Mouse (Mus musculus) hindbrain, embryonic 14.5 days (tissue): Measurements from ENCODE around the gene Nebl. TPM values are rescaled to one million over a fixed set of nuclear protein-coding genes. Genes with fewer than 3 reads are reported as not detected.

Experiments
- ATAC-seq: fragments of 200-750 bp; cut with Nextera tagmentation; 2 replicates; pipeline ENCODE4 v1.8.0; 2017; ENCODE audit warnings: moderate number of reproducible peaks, mild to moderate bottlenecking, moderate TSS enrichment, moderate library complexity; ENCODE audit not compliant: low FRiP score
- DNase-seq: peaks from one replicate; pipeline ENCODE4 v3.0.0-alpha.2; 2015; ENCODE audit warnings: low spot score
- H3K27ac ChIP-seq: fragments of 300-500 bp; sonication (generic); 2 replicates; pipeline ENCODE4 v1.5.1; 2014; ENCODE audit warnings: mild to moderate bottlenecking, moderate library complexity
- H3K27me3 ChIP-seq: fragments of 300-500 bp; sonication (generic); 2 replicates; pipeline ENCODE4 v1.6.1; 2014; ENCODE audit warnings: mild to moderate bottlenecking, low read length, mixed read lengths; ENCODE audit not compliant: control insufficient read depth, insufficient read depth
- H3K36me3 ChIP-seq: fragments of 300-500 bp; sonication (generic); replicated peaks from 2 replicates; pipeline ENCODE4 v1.6.1; 2014; ENCODE audit not compliant: control insufficient read depth, insufficient read depth
- H3K4me1 ChIP-seq: fragments of 300-500 bp; sonication (generic); replicated peaks from 2 replicates; pipeline ENCODE4 v1.6.1; 2014; ENCODE audit warnings: antibody characterized with exemption, low read length, mixed read lengths; ENCODE audit not compliant: control insufficient read depth, insufficient read depth
- H3K4me2 ChIP-seq: fragments of 300-500 bp; sonication (generic); replicated peaks from 2 replicates; pipeline ENCODE4 v1.6.1; 2014; ENCODE audit warnings: mild to moderate bottlenecking, moderate library complexity
- H3K4me3 ChIP-seq: fragments of 300-500 bp; sonication (generic); replicated peaks from 2 replicates; pipeline ENCODE4 v1.5.1; 2014; ENCODE audit warnings: mild to moderate bottlenecking, low read length
- H3K9ac ChIP-seq: fragments of 300-500 bp; sonication (generic); 2 replicates; pipeline ENCODE4 v1.6.1; 2014
- H3K9me3 ChIP-seq: fragments of 300-500 bp; sonication (generic); 2 replicates; pipeline ENCODE4 v1.6.1; 2016; ENCODE audit warnings: low read length; ENCODE audit not compliant: control insufficient read depth
- WGBS: fragments of 180-500 bp; shearing (Covaris S2); extraction: QIAGEN DNeasy Blood & Tissue Kit; methylation state at CpG from one replicate; pipeline ENCODE4 v1.1.7; 2014; 5-methylcytosine and 5-hydroxymethylcytosine counted together
- polyA plus RNA-seq: library from polyadenylated mRNA; unstranded; fragments of >200 nt; fragmentation: Nextera tagmentation; extraction: Ambion mirVana; gene quantifications from 2 replicates; pipeline ENCODE4 v1.2.1, GENCODE M21; 2014

Gene Nebl
- polyA plus RNA-seq, 1 experiment from 2014 or later: 11.1 TPM

DNA sequence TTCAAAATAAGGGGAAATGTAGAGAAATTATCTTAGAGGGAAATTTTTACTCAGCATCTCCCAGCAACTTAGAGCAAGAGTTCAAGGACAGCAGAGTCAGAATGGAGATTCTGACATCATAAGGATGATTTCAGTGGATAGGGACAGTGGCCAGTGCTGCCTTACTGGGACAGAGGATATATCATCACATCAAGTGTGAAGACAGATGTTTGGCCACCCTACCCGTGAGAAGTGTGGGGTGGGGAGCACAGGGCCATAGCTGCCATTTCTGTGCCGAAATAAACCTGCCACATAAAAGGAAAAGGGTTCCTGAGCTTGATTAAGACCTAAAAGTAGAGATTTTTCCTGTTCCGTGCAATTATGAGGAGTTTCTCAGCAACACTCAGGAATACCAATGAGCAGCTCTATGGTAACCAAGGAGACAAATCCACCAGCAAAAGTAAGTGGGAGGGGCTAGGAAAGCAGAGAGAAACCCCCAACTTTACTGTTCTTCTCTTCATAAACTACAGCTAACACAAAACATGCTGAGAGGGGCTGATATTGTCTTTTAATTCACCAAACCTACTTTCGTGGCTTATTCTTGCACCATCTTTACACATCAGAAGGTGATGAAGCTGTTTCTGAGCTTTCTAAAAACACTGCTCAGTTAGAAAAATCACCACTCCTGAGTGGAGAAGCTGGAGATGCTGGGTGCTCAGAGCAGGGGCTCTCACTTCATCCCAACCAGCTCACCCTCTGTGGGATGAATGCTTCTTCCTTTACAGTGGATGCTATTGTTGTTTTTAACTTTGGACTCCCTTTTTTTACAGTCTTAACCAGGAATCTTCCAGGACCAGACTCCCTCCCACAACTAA lies 172.1 kb downstream of the Nebl start:
- Histone ChIP-seq H3K4me2 (no peak overlapping the region), H3K9me3 (no peaks in the 10 kb centered on the region), H3K27ac (no peak overlapping the region), H3K4me1 (peaks cover 9% of the 10 kb centered on the region; the same call in 1 of the 2 replicates), H3K27me3 (no peaks in the 10 kb centered on the region), H3K36me3 (no peaks in the 10 kb centered on the region), H3K4me3 (no peak overlapping the region), H3K9ac (no peak overlapping the region)
- ATAC-seq (no peak), DNase-seq (no peak)
- WGBS: 30% methylated on average over 4 of the region's 4 CpGs

DNA sequence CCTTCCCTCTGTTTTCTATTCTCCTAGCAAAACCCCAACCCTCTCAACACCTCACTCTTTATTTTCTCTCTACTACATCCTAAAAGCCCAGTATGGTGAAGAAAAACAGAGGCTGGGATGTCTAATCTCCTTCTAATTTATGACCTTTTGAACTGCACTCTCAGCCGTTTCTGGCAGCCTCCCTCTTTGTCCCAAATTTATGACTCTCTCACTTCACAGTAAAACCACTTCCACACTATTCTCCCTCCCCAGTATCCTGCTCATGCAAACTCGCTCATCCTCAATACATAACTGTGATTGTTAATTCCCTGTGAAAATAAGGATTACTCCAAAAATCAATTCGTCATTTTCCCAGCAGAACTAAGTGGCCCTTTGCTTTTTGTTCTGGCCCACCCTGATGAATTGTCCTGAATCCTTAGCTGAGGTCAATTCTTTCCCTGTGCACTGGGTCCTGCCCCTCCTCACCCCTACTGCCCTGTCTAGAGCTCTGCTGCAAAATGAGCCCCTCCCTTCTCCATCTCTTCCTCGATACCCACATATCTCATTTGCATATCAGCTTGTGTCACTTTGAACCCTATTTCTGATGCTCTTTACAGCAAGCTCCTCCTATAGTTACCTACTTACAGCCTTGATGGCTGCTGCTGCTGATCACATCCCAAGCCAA lies 181.2 kb downstream of the Nebl start:
- ATAC-seq (no peak), DNase-seq (no peak)
- Histone ChIP-seq H3K9me3 (no peaks in the 10 kb centered on the region), H3K27me3 (no peaks in the 10 kb centered on the region), H3K36me3 (no peaks in the 10 kb centered on the region), H3K4me2 (no peak overlapping the region), H3K4me3 (no peak overlapping the region), H3K27ac (no peak overlapping the region), H3K4me1 (no peaks in the 10 kb centered on the region), H3K9ac (no peak overlapping the region)
- 26% methylated on average over 4 of the region's 4 CpGs for WGBS

DNA sequence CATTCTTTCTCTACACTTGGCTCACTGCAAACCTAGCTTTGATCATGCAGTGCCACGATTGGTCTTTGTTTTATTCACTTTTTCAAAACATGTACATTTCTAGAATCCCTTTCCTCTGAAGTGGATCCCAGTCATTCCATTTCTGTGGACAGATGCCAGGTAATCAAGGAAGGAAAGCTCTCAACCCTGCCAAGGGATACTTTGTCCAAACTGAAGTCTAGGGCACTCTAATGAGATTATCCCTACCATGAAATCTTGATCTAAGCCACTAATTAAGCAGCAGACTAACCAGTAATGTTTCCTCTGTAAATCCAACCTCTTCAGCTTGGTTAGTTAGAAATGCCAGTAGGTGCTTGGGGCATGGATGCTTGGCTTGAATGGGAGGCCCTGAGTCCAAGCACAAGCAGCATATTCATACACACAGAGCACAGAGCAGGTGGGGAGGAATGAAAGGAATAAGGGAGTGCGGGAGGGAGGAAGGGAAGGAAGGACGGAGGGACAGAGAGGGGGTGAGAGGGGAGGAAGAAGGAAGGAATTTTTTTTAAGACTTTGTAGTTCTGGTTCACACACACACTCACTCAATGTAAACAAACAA lies 184.8 kb downstream of the Nebl start:
- Histone ChIP-seq H3K9me3 (no peaks in the 10 kb centered on the region), H3K4me1 (no peaks in the 10 kb centered on the region), H3K4me2 (no peak overlapping the region), H3K36me3 (no peaks in the 10 kb centered on the region), H3K4me3 (no peak overlapping the region), H3K27ac (no peak overlapping the region), H3K27me3 (no peaks in the 10 kb centered on the region), H3K9ac (no peak overlapping the region)
- 84% methylated on average over 3 of the region's 3 CpGs for WGBS
- DNase-seq (no peak), ATAC-seq (no peak)

DNA sequence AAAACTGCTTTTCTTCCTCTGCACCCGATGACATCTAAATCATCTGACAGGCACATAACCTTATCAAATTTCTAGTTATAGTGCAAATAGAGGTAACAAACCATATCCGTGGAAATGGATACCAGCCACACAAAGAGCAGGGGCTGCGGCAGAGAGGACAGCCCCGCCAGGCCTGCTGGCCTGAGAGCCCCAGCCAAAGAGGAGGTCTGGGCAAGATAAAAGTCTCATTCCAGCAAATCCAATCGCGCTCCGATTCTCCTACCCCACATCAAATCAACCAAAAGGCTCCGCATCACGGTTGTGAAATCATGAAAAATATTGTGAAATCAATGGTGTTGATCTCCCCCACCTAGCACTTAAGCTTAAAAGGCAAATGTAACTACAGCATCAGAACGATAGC lies 191.5 kb downstream of the Nebl start:
- DNase-seq (no peak), ATAC-seq (no peak)
- WGBS: 70% methylated on average over 10 of the region's 10 CpGs
- Histone ChIP-seq H3K27ac (no peak overlapping the region; the same call in 1 of the 2 replicates), H3K4me3 (no peak overlapping the region), H3K27me3 (no peaks in the 10 kb centered on the region), H3K4me2 (no peak overlapping the region), H3K4me1 (no peaks in the 10 kb centered on the region), H3K9me3 (no peaks in the 10 kb centered on the region), H3K9ac (no peak overlapping the region), H3K36me3 (no peaks in the 10 kb centered on the region)

DNA sequence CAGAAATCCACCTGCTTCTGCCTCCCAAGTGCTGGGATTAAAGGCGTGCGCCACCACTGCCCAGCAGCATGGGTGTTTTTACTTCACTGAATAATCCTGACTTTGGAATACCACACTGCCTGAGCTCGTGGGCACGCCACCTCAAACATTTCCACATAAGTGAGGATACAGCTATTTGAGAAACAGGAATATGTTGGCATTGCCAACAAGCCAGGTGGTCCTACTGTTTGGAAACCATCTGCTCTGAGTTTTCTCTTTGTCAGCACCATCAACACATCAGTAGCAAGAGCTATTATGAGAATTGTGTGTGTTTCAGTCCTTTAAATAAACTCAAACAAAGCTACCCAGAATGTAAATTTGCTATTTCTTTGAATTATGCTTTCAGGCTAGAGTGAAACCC lies 192.8 kb downstream of the Nebl start:
- H3K4me2 ChIP-seq: no peak overlapping the region
- DNase-seq: no peak

DNA sequence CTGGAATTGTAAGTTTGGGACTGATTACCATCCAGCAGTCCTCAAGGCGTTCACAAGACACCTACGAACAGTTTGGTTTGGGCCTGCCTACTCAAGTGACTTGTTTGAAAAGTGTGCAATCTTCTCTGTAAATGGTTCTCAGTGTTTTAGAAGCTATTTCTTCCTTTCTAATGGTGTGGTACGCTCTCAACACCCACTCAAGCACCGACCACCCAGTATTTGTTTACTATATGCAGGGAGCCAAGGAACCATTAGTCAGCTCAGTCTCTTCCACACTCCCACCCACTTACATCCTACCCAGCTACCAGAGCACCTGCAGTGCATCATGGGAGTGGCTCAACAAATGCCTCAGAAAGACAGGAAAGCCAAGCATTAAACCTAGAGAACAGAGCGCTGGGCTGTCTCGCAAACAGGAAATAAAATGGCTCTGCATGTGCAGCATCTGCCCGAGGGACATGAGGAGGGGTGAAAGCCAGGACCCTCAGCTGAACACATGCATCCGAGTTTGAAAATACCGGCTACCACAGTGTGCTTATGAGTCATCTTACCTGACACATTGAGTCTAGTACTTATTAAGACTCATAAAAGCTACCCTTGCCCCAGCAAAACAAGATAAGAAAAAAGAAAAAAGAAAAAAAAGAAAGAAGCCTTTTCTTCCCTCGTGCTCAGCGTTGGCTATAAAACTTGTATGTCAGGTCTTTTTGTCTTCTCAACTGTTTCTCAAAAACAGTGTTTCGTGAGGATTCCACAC lies 199.7 kb downstream of the Nebl start:
- Histone ChIP-seq H3K9me3 (no peaks in the 10 kb centered on the region), H3K4me1 (no peaks in the 10 kb centered on the region), H3K27ac (no peak overlapping the region), H3K36me3 (no peaks in the 10 kb centered on the region), H3K4me2 (no peak overlapping the region), H3K4me3 (no peak overlapping the region), H3K9ac (no peak overlapping the region), H3K27me3 (no peaks in the 10 kb centered on the region)
- DNase-seq (no peak), ATAC-seq (no peak)
- WGBS: 86% methylated on average over 12 of the region's 12 CpGs

More for the DNA sequence above, 192.8 kb downstream of the Nebl start:
- no peak overlapping the region for H3K4me3 ChIP-seq
- no peaks in the 10 kb centered on the region for H3K4me1 ChIP-seq
- H3K27ac ChIP-seq: no peak overlapping the region
- WGBS: 90% methylated on average over 4 of the region's 4 CpGs
- no peaks in the 10 kb centered on the region for H3K9me3 ChIP-seq
- no peaks in the 10 kb centered on the region for H3K27me3 ChIP-seq
- no peaks in the 10 kb centered on the region for H3K36me3 ChIP-seq
- H3K9ac ChIP-seq: no peak overlapping the region
- ATAC-seq: no peak

DNA sequence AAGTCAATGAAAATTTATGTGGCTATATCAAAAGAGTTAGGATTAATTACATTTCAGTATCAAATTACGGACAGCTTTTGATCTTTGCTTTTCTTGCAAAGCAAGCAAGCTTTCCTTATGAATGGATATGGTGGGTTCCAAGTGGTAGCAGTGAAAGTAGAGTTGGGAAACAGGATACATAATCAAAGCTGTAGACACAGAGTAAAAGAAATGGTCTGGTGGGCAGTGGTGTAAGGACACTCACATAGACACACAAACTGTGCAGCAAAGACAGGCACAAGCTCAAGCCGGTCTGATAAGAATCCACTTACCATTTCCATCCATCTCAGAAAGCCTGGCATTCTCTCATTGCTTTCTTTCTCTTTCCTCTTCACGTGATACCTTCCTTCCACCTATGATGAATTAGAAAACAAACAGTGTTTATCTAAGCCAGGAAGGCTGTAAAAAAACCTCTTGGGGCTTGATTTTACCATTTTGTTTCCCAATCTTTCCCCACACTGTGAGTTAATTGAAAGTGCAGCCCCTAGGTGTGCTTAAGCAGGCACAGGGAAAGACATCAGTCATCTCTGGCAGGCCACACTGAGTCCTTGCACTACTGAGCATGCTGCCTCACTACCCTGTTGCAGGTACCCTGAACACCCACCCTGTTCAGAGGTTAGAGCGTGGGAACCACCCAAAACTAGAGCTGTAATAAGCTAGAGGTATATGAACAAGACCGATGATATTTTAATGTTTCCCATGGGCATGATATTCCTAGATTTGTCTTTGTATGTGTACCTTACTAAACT lies 205.3 kb downstream of the Nebl start:
- DNase-seq (no peak), ATAC-seq (peak; percentile 68; the same call in 1 of the 2 replicates)
- Histone ChIP-seq H3K27me3 (no peaks in the 10 kb centered on the region), H3K4me2 (no peak overlapping the region), H3K9ac (no peak overlapping the region), H3K36me3 (no peaks in the 10 kb centered on the region), H3K9me3 (no peaks in the 10 kb centered on the region), H3K4me1 (peaks cover 25% of the 10 kb centered on the region), H3K4me3 (no peak overlapping the region), H3K27ac (no peak overlapping the region; the same call in 1 of the 2 replicates)
- 70% methylated on average over 5 of the region's 5 CpGs for WGBS

DNA sequence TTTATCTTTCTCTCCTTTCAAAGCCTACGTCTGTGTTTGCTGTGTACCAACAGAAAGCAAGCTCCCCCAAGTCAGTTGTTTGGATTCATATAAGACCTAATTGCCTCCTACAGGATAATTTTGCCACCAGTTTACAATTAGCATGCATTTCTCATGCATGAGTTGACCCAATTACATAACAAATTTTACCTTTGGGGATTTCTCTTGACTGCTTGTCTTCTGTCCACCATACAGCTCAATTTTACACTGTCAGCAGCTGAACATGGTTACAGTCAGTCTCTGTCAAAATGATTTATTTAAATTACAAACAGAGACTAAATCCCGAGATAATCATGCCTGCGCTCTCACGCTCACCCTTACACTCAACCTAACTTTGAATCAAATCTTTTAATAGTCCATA lies 206.1 kb downstream of the Nebl start:
- DNase-seq: peak; percentile 47
- Histone ChIP-seq H3K36me3 (no peaks in the 10 kb centered on the region), H3K9ac (no peak overlapping the region), H3K4me1 (peaks cover 25% of the 10 kb centered on the region), H3K4me2 (no peak overlapping the region), H3K27me3 (no peaks in the 10 kb centered on the region), H3K27ac (no peak overlapping the region), H3K4me3 (no peak overlapping the region), H3K9me3 (no peaks in the 10 kb centered on the region)
- ATAC-seq: peak; percentile 54; the same call in 1 of the 2 replicates
- WGBS: 20% methylated on average over 4 of the region's 4 CpGs
